Mouse (Mus musculus) regulatory T cell (primary cell): ENCODE data around the gene Pcbp3.

Experiments
- in situ Hi-C: fragments of 300-600 bp; cut with MboI, MseI; formaldehyde crosslinking; loops from one replicate; pipeline ENCODE4 v1.15.1; 2025; ENCODE audit warnings: high pct_unique_total_duplicates

Pcbp3 gene

GRCm38 (mm10) chr10:76846480-76846879, 115.2 kb downstream of the Pcbp3 start:
- in situ Hi-C loops = no loop called here

GRCm38 (mm10) chr10:76844901-76845300, 116.8 kb downstream of the Pcbp3 start:
- in situ Hi-C loops = no loop called here

GRCm38 (mm10) chr10:76844365-76844764, 117.3 kb downstream of the Pcbp3 start:
- in situ Hi-C loops = no loop called here

- in situ Hi-C loops = no loop called here
These were observed 119.6 kb downstream of the Pcbp3 start for GRCm38 (mm10) chr10:76842087-76842486.

GRCm38 (mm10) chr10:76841220-76841619, 120.5 kb downstream of the Pcbp3 start:
- in situ Hi-C loops = no loop called here

GRCm38 (mm10) chr10:76840566-76840965, 121.1 kb downstream of the Pcbp3 start:
- in situ Hi-C loops = no loop called here

- in situ Hi-C loops = loop anchor here (5.0 kb wide), 1 partner anchor 182 kb away; no protein-coding TSS in a partner anchor
These were observed 126.0 kb downstream of the Pcbp3 start for GRCm38 (mm10) chr10:76835497-76836357.

- in situ Hi-C loops = no loop called here
These were observed 128.8 kb downstream of the Pcbp3 start for GRCm38 (mm10) chr10:76832841-76833240.

- in situ Hi-C loops = no loop called here
These were observed 129.8 kb downstream of the Pcbp3 start for GRCm38 (mm10) chr10:76831915-76832314.

- in situ Hi-C loops = no loop called here
These were observed 130.5 kb downstream of the Pcbp3 start for GRCm38 (mm10) chr10:76831151-76831550.

GRCm38 (mm10) chr10:76828936-76829335, 132.8 kb downstream of the Pcbp3 start:
- in situ Hi-C loops = no loop called here

- in situ Hi-C loops = no loop called here
These were observed 139.0 kb downstream of the Pcbp3 start for GRCm38 (mm10) chr10:76822698-76823097.

- in situ Hi-C loops = no loop called here
These were observed 142.4 kb downstream of the Pcbp3 start for GRCm38 (mm10) chr10:76819321-76819720.

- in situ Hi-C loops = no loop called here
These were observed 143.3 kb downstream of the Pcbp3 start for GRCm38 (mm10) chr10:76818337-76818736.

- in situ Hi-C loops = no loop called here
These were observed 144.8 kb downstream of the Pcbp3 start for GRCm38 (mm10) chr10:76816930-76817329.

- in situ Hi-C loops = no loop called here
These were observed 145.3 kb downstream of the Pcbp3 start for GRCm38 (mm10) chr10:76816436-76816835.

GRCm38 (mm10) chr10:76815481-76815880, 146.2 kb downstream of the Pcbp3 start:
- in situ Hi-C loops = no loop called here

- in situ Hi-C loops = no loop called here
These were observed 146.9 kb downstream of the Pcbp3 start for GRCm38 (mm10) chr10:76814811-76815210.

GRCm38 (mm10) chr10:76809916-76810660, 151.6 kb downstream of the Pcbp3 start:
- in situ Hi-C loops = no loop called here

GRCm38 (mm10) chr10:76809439-76809838, 152.2 kb downstream of the Pcbp3 start:
- in situ Hi-C loops = no loop called here

- in situ Hi-C loops = no loop called here
These were observed 153.0 kb downstream of the Pcbp3 start for GRCm38 (mm10) chr10:76808446-76809400.

- in situ Hi-C loops = no loop called here
These were observed 159.2 kb downstream of the Pcbp3 start for GRCm38 (mm10) chr10:76802500-76802885.
